Mouse (Mus musculus): ENCODE measurements around the gene Ptms.

- TF ChIP-seq CTCF (IDR thresholded peaks at IDR 0.05; ENCODE audit: low read depth) (no peak), EP300 (optimal IDR thresholded peaks at IDR 0.05) (no peak)
Measured at GRCm38 (mm10) chr6:124955212-124955611, 35.3 kb upstream of the Ptms start.
